Mouse (Mus musculus) gastrocnemius, postnatal 4 days (tissue): ENCODE results near the gene Trf. TPM values are rescaled to one million over a fixed set of nuclear protein-coding genes. Genes with fewer than 3 reads are reported as not detected.

ENCODE experiments used
- DNase-seq, 2 experiments: peaks; one replicate each; pipeline ENCODE4 v3.0.0; 2021 to 2022; ENCODE audit warnings: low spot score in 2 of 2, mixed read lengths in 2 of 2
- total RNA-seq, 2 experiments: library from RNA; stranded (reverse); gene quantifications; 2 replicates each; pipeline ENCODE4 v1.2.3; 2021

Trf gene
- total RNA-seq, 2 experiments from 2014 or later = 24.5 to 82.3 TPM

- DNase-seq = peak in 1 of 2 experiments; percentile 44
Measured at GRCm38 (mm10) chr9:103226806-103227205, 3.4 kb downstream of the Trf start.

DNA sequence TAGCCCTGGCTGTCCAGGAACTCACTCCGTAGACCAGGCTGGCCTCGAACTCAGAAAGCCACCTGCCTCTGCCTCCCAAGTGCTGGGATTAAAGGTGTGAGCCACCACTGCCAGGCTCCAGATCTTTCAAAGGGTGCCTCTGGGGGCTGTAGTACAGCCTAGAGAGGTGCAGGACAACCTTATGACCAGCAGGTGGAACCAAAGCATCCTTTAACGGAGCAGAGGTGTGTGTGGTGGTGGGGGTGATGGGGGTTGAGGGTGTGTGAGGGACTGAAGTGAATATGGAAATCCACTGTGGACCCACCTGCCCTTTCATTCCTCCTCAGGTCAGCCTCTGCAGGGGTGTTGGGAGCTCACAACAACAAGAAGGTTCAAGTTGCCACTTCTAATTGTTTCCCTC is 4.8 kb downstream of the Trf start:
- DNase-seq = no peak

- no peak for DNase-seq
Measured at GRCm38 (mm10) chr9:103224721-103225120, 5.5 kb downstream of the Trf start.

- no peak for DNase-seq
Measured at GRCm38 (mm10) chr9:103214281-103214680, 16.0 kb downstream of the Trf start.

GRCm38 (mm10) chr9:103213631-103214030 is 16.6 kb downstream of the Trf start:
- no peak for DNase-seq

- DNase-seq = no peak
Measured at GRCm38 (mm10) chr9:103212654-103213420, 17.4 kb downstream of the Trf start.

DNA sequence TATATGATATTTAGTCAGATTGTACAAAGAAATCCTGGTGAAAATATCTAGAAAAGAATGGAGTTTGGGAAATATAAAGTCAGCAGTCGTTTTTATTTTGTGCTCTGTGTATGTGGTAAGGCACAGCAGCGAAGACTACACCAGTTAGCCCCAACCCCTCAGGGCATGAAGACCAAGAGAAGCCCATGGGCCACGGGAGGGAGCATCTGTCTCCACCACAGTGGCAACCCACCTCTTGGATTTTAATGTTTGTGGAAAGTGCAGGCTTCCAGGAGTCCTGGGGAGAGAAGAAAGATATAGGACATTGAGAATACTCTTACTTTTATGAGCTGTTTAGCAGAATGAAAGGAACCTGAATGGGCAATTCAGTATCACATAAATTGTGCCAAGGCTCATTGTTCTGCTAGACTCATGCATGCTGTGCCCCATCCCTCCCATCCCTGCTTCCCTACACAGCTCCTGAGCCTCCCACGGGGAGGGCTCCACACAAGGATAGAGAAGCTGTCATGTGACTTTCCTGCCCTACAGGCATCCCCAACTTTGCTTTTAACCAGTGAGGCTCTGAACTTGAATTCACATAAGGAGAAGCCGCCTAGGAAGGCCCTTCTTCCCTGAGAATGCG is 21.3 kb downstream of the Trf start:
- no peak for DNase-seq

GRCm38 (mm10) chr9:103207846-103208245 is 22.4 kb downstream of the Trf start:
- peak; percentile 37 to 59 for DNase-seq

GRCm38 (mm10) chr9:103205786-103206185 is 24.5 kb downstream of the Trf start:
- DNase-seq = no peak

DNA sequence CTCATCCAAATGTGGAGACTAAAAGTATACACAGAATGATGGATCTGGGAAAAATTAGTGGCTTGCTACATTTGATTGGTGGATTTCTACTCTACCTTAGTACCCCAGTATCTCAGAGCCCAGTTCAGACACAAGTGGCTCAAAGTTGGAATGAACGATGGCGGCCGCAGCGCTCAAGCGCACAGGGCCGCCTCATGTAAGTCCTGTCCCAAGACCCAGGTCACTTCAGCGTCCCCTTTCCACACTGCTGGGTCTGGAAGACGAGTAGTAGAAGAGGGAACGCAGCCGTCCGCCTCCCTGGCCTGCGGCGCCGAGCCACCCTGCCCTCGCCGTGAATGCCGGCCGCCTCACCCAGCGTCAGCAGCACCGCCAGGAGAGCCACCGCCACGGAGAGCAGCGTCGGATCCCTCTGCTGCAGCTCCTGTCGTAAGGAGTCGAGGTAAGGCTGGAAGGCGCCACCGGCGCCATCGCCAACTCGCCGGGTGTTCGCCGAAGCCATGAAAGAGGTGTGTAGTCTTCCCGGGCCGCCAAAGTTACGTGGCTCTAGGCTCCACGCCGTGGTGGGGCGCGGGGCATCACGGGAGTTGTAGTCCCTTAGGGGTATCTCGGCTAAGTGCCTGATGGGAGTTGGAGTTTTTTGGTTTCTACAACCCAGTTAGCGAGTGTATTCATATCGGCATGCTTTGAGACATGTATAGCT is 28.5 kb downstream of the Trf start, which contains the start of gene Srprb:
Srprb (minus strand) TSS at position 577 of the 700 bp plus-strand sequence.
- DNase-seq = peak; percentile 86 to 95

- DNase-seq = no peak
Measured at GRCm38 (mm10) chr9:103188416-103188815, 41.8 kb downstream of the Trf start.

DNA sequence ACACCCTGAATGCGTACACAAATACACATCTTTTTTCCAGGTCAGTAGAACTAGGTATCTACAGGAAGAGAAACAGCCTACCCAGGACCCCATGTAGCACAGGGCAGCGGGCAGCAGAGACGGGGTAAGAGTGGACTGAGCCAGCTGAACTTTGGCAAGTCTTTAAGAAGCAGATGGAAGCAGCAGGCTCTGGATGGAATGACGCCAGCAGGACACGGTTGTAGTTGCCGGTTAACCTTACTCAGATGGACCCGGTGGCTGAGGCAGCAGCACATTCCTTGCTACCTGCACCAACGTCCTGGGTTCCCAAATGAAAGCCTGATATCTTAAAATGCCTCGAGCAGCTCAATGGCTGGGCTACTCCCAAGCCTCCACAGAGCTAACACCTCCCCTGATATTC is 43.5 kb downstream of the Trf start:
- DNase-seq = peak in 1 of 2 experiments; percentile 55

DNA sequence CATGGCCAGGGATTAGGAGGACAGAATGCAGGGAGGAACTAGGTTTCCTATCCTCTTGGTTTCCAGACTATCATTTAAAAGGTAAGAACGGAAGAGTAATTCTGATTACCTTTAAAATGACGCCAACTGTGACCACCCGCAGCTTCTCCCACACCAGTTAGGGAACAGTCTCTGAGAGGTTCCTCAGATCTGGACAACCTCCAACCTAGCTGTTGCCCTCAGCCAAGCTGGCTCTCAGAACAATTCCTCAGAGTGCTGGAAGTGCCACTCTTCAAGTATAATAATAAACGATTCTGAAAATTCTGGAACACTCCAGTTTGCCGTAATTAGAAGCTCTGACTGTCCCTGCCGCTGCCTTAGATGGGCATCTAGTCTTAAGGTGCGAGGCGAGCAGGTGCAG is 44.3 kb downstream of the Trf start:
- no peak for DNase-seq

DNA sequence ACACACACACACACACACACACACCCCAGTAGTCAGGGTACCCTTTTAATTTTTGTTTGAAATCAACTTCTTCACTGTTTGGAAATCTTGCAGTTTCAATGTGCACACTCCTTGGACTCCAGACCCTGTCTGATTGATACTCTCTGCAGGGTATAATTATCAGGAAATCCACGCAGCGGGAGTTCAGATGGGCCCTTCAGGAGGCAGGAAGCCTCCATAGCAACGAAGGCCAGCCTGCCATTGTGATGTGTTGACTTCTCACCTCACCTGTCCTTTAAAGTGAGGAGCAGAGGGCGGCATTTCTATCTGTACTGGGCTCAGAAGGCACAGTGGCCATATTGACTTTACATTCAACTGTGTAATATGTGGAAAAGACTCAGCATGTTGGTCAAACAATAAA is 45.4 kb downstream of the Trf start:
- no peak for DNase-seq

GRCm38 (mm10) chr9:103181886-103182285 is 48.4 kb downstream of the Trf start:
- no peak for DNase-seq

DNA sequence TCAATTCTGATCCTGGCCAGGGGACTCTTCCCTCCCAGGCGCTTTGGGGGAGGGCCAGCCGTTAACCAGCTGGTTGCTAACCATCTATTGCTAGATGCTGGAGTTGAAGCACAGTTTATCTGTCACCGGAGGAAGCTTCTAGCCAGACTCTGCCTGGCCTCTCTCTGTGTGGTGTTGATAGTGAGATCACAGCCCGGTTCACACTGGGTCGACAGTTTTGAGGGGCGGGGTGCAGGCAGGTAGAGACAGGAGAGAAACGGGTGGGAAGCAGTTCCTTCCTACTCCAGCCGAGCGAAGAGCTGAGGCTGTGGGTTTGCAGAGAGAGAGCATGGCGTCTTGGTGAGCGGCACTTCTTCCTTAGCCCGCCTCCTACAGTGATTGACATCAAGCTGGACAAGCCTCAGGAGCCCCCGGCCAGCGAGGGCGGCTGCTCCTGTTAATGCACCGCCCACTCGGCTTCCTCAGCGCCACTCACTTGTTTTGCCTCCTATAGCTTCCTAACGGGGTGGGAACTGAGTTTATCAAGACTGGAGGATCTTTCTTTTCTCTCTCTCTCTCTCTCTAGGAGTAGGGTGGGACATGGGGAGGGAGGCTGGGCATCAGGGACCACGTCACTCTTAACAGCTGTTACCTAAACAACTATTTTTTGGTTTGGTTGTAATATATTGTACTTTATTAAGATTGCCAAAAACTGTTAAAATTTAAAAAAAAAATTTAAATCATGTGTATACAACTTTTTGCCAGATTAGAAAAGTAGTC is 49.3 kb downstream of the Trf start:
- peak; percentile 50 to 82 for DNase-seq

DNA sequence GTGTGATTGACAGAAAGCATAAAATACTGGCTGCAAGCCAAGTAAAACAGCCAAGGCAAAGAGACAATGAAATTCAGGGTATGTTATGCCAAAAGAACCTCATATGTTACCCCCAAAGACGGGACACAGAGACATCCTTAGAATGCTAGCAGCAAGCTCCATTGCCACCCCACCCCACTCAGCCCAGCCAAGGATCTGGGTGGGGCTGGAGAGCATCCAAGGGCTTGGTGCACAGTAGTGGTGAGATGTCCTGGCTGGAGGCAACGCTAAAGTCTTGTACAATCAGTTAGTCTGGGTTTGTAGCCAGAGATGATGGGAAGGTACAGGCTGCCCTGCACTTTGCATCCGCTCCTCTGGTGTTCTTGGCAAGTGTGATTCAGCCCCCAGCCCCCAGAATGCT is 49.9 kb downstream of the Trf start:
- DNase-seq = peak in 1 of 2 experiments; percentile 64

GRCm38 (mm10) chr9:103175692-103176091 is 54.6 kb downstream of the Trf start:
- DNase-seq = no peak

GRCm38 (mm10) chr9:103174771-103175519 is 55.3 kb downstream of the Trf start:
- no peak for DNase-seq

- no peak for DNase-seq
Measured at GRCm38 (mm10) chr9:103168771-103169170, 61.5 kb downstream of the Trf start.

- DNase-seq = no peak
Measured at GRCm38 (mm10) chr9:103168046-103168445, 62.2 kb downstream of the Trf start.
